Mouse (Mus musculus) bone marrow, adult 2 months (tissue): Measurements from ENCODE around the gene Abcb4. TPM values are rescaled to one million over a fixed set of nuclear protein-coding genes. Genes with fewer than 3 reads are reported as not detected.
A peak's percentile ranks its signal among the peaks of the same experiment; 100 is the strongest.

Source experiments
- H3K27ac ChIP-seq: fragments of 200-500 bp; 2 replicates; pipeline ENCODE4 v1.5.1; 2012; ENCODE audit warnings: low read depth, mild to moderate bottlenecking, control low read depth, inconsistent platforms, low read length; ENCODE audit not compliant: control insufficient read depth, poor library complexity, insufficient read depth
- H3K4me1 ChIP-seq: fragments of 200-500 bp; 2 replicates; pipeline ENCODE4 v1.6.1; 2011; ENCODE audit warnings: low read length; ENCODE audit not compliant: control insufficient read depth, insufficient read depth
- H3K4me3 ChIP-seq: fragments of 200-500 bp; replicated peaks from 2 replicates; pipeline ENCODE3; 2011; ENCODE audit warnings: mild to moderate bottlenecking, low read depth, low read length, control low read depth; ENCODE audit not compliant: control insufficient read depth
- CTCF ChIP-seq: fragments of 200-500 bp; IDR thresholded peaks from 2 replicates; pipeline ENCODE4 v1.5.1; 2011; ENCODE audit warnings: low read length, control low read depth; ENCODE audit not compliant: control insufficient read depth, insufficient read depth
- POLR2A ChIP-seq: fragments of 200-500 bp; IDR thresholded peaks from 2 replicates; pipeline ENCODE4 v1.6.1; 2011; ENCODE audit warnings: low read depth, mild to moderate bottlenecking, control low read depth, low read length, borderline replicate concordance; ENCODE audit not compliant: control insufficient read depth
- WGBS: fragments of 180-500 bp; shearing (Covaris S2); methylation state at CpG from one replicate; pipeline ENCODE4 v1.1.7; 2018; 5-methylcytosine and 5-hydroxymethylcytosine counted together
- polyA plus RNA-seq: library from polyadenylated mRNA; stranded (reverse); fragments of >200 nt; gene quantifications from 2 replicates; pipeline ENCODE4 v1.2.4, GENCODE M21; 2011; ENCODE audit warnings: low replicate concordance; ENCODE audit not compliant: missing spikeins, insufficient read depth, insufficient read length

Gene Abcb4
- polyA plus RNA-seq, 1 experiment: 57.4 TPM

DNA sequence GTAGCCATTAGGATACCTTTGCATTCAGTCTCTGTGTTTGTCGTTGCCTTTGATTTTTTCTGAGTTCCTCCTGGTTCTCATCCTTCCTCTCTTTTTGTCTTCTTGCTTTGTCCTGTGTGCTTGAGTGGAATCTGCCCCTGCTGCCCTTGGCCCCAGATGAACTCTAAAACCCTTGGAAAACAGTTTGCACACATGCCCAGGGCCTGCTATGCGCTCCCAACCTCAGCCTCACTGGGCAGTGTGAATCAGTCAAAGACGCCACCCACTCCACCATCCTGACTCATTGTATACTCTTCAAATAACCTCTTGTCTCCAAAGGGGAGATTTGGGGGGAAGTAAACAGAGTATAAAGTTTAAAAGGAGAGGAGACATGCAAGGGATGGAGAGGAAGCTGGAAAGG, 4.7 kb downstream of the Abcb4 start:
- H3K4me3 ChIP-seq: no peak overlapping the region
- 93% methylated on average over 3 of the region's 3 CpGs for WGBS
- H3K27ac ChIP-seq: no peak overlapping the region
- no peaks in the 10 kb centered on the region; the same call in 1 of the 2 replicates for H3K4me1 ChIP-seq
- TF ChIP-seq CTCF (no peak), POLR2A (no peak)

GRCm38 (mm10) chr5:8901001-8901400, 7.5 kb downstream of the Abcb4 start:
- Histone ChIP-seq H3K4me1 (no peaks in the 10 kb centered on the region; the same call in 1 of the 2 replicates), H3K4me3 (no peak overlapping the region), H3K27ac (no peak overlapping the region)
- 77% methylated on average over 1 of the region's 1 CpGs for WGBS
- no peak for TF ChIP-seq CTCF
- TF ChIP-seq POLR2A: no peak

GRCm38 (mm10) chr5:8902141-8902817, 8.8 kb downstream of the Abcb4 start:
- H3K27ac ChIP-seq: no peak overlapping the region
- 90% methylated on average over 6 of the region's 6 CpGs for WGBS
- H3K4me3 ChIP-seq: no peak overlapping the region
- TF ChIP-seq POLR2A: no peak
- TF ChIP-seq CTCF: no peak
- H3K4me1 ChIP-seq: no peaks in the 10 kb centered on the region

- no peak for TF ChIP-seq POLR2A
- Histone ChIP-seq H3K27ac (no peak overlapping the region), H3K4me3 (no peak overlapping the region), H3K4me1 (no peaks in the 10 kb centered on the region)
- 92% methylated on average over 6 of the region's 6 CpGs for WGBS
These were observed 11.0 kb downstream of the Abcb4 start for GRCm38 (mm10) chr5:8904539-8904938.

DNA sequence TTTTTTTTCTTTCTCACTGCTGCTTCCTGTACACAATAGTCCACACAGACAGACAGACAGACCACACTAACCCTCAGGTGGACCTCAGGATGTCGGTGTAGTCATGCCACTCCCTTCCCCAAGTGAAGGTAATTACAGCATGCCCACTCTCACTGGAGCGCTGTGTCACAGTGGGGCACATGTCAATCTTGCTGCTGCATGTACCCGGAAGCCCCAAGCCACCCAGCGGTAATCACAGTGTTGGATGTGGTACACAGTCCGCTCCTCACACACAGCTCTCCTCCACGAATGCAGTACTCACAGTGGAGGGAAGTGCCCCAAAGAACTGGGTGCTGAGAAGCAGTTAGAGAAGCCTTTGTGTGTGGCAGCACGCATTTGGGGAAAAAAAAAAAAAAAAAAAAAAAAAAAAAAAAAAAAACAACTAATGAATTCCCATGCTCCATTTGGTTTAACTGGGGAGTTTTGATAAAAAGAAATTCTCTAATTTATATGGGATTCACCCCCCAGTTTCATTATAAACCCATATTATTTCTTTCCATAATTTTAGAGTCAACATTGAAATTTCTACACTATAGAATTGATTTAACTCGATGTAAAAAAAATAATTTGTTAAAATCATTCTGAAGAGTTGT, 18.2 kb downstream of the Abcb4 start:
- TF ChIP-seq POLR2A (no peak), CTCF (0 out of 2 replicates have a peak, but pooled peaks have one; percentile 13)
- H3K27ac ChIP-seq: no peak overlapping the region
- no peaks in the 10 kb centered on the region; the same call in 1 of the 2 replicates for H3K4me1 ChIP-seq
- no peak overlapping the region for H3K4me3 ChIP-seq
- WGBS: 30% methylated on average over 8 of the region's 8 CpGs

DNA sequence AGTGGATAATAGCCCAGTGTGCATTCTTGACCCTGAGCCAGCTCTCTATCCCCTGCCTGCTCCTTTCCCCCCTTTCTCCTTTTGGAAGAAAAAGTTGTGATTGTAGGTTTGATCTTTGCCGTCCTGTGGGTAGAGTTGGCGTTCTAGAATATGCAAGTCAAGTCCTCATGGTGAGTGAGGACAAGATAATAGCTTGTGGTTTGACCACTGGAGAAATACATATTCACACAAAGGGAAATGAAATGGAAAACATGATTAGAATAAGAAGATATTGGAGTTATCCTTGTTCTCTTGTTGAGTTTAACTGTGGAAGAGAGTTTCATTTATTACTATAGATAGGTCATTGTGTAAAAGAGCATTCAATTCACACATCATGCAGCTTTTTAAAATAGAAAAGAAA, 22.9 kb downstream of the Abcb4 start:
- TF ChIP-seq POLR2A (no peak), CTCF (no peak)
- no peak overlapping the region for H3K27ac ChIP-seq
- H3K4me3 ChIP-seq: no peak overlapping the region
- WGBS: 51% methylated on average over 2 of the region's 2 CpGs
- no peaks in the 10 kb centered on the region; the same call in 1 of the 2 replicates for H3K4me1 ChIP-seq

DNA sequence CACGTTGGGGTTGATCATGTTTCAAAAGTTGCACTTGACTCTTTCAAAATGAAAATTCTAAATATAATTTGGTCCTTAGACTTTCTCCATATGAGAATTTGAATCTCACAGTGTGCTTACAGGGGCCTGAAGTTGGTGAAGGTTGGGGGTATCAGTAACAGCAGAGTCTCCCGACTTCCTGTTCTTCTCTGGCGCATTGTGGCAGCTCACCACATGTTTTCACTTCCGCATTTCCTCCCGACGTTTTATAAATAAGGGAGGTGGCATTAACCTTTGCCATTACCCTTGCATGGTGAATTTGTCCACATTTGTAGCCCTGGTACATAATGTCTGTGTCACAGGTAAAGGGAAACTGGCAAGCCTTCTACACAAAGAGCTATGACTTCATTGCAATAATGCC, 23.6 kb downstream of the Abcb4 start:
- H3K4me3 ChIP-seq: no peak overlapping the region
- TF ChIP-seq POLR2A (no peak), CTCF (no peak)
- no peaks in the 10 kb centered on the region for H3K4me1 ChIP-seq
- H3K27ac ChIP-seq: no peak overlapping the region
- WGBS: 5% methylated on average over 6 of the region's 6 CpGs

DNA sequence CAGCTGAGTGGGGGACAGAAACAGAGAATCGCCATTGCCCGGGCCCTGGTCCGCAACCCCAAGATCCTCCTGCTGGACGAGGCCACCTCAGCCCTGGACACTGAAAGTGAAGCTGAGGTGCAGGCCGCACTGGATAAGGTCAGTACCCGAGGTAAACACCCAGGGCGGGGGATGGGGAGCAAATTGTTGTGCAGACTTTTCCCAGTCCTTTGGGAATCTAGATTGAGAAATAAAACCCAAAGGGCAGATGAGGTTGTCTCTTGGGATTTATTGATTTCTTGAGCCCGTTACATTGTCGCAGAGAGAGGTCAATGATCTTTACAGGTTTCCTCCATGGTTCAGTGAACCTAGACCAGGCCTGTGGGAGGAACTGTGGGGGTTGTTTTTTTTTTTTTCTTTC, 34.9 kb downstream of the Abcb4 start:
- TF ChIP-seq POLR2A: no peak
- TF ChIP-seq CTCF: no peak
- Histone ChIP-seq H3K4me3 (no peak overlapping the region), H3K4me1 (no peaks in the 10 kb centered on the region), H3K27ac (no peak overlapping the region)
- WGBS: 92% methylated on average over 9 of the region's 9 CpGs
